Mouse (Mus musculus) brain, embryonic 14.5 days (tissue): ENCODE measurements at regions not wholly inside any gene's neighbourhood (a gene's known extent, or its start where the extent isn't known, plus 50 kb on each side); places are given as distances from the start of the nearest gene placed in this dataset.

Experiments used
- CTCF ChIP-seq: fragments of 200-500 bp; IDR thresholded peaks from 2 replicates; pipeline ENCODE4 v1.5.1; 2012; ENCODE audit warnings: inconsistent platforms, mild to moderate bottlenecking, moderate library complexity, borderline replicate concordance; ENCODE audit not compliant: insufficient read depth, insufficient read length; ENCODE audit errors: extremely low read depth
- POLR2A ChIP-seq: fragments of 200-500 bp; IDR thresholded peaks from 2 replicates; pipeline ENCODE4 v1.6.1; 2012; ENCODE audit warnings: mild to moderate bottlenecking, inconsistent platforms, borderline replicate concordance; ENCODE audit not compliant: poor library complexity, insufficient read depth, insufficient read length, severe bottlenecking; ENCODE audit errors: extremely low read depth

DNA sequence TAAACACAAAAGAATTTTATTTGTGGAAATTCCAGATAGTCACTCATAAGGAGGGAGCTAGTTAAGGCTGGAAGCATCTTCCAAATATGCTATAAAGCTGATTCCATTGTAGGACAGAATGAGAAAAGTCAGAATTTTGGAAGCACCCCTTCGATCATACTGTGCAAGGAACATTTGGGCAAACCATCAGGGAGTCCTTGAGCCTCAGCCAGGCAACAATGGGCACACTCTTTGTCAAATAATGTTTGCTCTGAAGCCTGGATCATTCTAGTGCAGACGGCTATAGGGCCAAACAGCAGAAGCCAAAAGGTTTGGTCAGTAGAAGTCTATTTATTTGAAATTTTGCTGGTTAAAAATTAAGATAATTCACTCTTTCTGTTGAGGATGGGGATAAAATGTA is 114.7 kb upstream of the Cadm2 start:
- TF ChIP-seq CTCF (no peak), POLR2A (no peak)
